Mouse (Mus musculus): ENCODE data around the gene Dis3l2. TPM values are rescaled to one million over a fixed set of nuclear protein-coding genes. Genes with fewer than 3 reads are reported as not detected.

Dis3l2 gene
- polyA plus RNA-seq, 1 experiment from 2014 or later, result 13.5 TPM

DNA sequence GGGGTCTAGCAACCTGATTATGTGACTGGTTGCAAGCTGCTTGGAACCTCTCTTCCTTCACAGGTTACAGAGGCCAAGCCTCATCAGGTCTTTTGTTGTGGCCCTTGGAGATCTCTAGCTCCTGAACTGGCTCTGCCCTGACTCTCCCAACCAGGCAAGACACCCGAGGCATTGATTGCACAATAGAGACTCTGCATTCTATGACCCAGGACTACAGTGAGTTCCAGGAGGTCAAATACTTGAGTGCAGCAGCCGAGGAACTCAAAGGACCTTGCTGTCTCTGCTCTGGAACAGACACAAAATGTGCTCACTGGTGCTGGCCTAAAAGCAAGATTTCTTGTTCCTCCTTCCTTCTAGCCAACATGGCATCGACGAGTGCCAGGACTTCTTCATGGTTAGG lies 382.6 kb downstream of the Dis3l2 start:
- H3K27me3 ChIP-seq (replicated peaks; ENCODE audit: insufficient read depth, low read length), result no peaks in the 10 kb centered on the region
- H3K4me2 ChIP-seq (replicated peaks; ENCODE audit: low read depth, low read length), result no peak overlapping the region
- H3K27ac ChIP-seq (ENCODE audit: low read length), result no peak overlapping the region
- ATAC-seq, result no peak
- H3K4me1 ChIP-seq (ENCODE audit: insufficient read depth, low read depth, low read length), result no peaks in the 10 kb centered on the region
- DNase-seq (ENCODE audit: low spot score), result no peak
- TF ChIP-seq CTCF (IDR thresholded peaks at IDR 0.05) (no peak), EP300 (IDR thresholded peaks at IDR 0.05) (no peak)
- H3K9me3 ChIP-seq (ENCODE audit: low read length), result no peaks in the 10 kb centered on the region
- no peak overlapping the region for H3K9ac ChIP-seq (replicated peaks; ENCODE audit: low read depth)
- no peak overlapping the region for H3K4me3 ChIP-seq (ENCODE audit: low read depth, low read length)
- 47% methylated on average over 4 of the region's 4 CpGs for WGBS
- H3K36me3 ChIP-seq (ENCODE audit: insufficient read depth, low read length), result no peaks in the 10 kb centered on the region

GRCm38 (mm10) chr1:87086964-87087363 lies 383.4 kb downstream of the Dis3l2 start:
- no peak overlapping the region for H3K27ac ChIP-seq (ENCODE audit: low read length)
- no peaks in the 10 kb centered on the region for H3K9me3 ChIP-seq (ENCODE audit: low read length)
- no peaks in the 10 kb centered on the region for H3K4me1 ChIP-seq (ENCODE audit: insufficient read depth, low read depth, low read length)
- H3K36me3 ChIP-seq (ENCODE audit: insufficient read depth, low read length), result no peaks in the 10 kb centered on the region
- no peak for ATAC-seq
- no peak overlapping the region for H3K4me2 ChIP-seq (replicated peaks; ENCODE audit: low read depth, low read length)
- no peak overlapping the region for H3K9ac ChIP-seq (replicated peaks; ENCODE audit: low read depth)
- no peak overlapping the region for H3K4me3 ChIP-seq (ENCODE audit: low read depth, low read length)
- TF ChIP-seq CTCF (IDR thresholded peaks at IDR 0.05) (peak; percentile 41), EP300 (IDR thresholded peaks at IDR 0.05) (no peak)
- no peak for DNase-seq (ENCODE audit: low spot score)
- 75% methylated on average over 17 of the region's 17 CpGs for WGBS
- no peaks in the 10 kb centered on the region for H3K27me3 ChIP-seq (replicated peaks; ENCODE audit: insufficient read depth, low read length)

DNA sequence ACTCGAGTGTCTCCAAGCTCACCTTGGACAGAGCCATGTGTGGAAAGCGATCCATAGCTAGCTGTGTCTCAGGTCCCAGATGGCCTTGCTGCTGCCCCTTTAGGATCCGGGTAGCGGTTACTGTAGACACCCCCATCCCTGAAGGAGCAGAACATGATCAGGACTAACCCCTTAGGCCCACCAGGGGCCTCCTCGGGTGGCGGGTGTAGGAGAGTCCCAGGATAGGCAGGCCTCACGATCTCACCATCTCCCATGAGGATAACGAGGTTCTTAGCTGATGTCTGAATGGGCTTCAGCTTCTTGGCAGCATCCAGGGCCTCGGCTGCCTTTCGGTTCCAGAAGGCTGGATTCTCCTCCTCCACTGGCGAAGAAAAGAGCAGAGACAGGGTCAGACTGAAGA lies 385.6 kb downstream of the Dis3l2 start:
- TF ChIP-seq CTCF (IDR thresholded peaks at IDR 0.05) (no peak), EP300 (IDR thresholded peaks at IDR 0.05) (no peak)
- WGBS, result 85% methylated on average over 11 of the region's 11 CpGs
- DNase-seq (ENCODE audit: low spot score) (no peak), ATAC-seq (no peak)
- Histone ChIP-seq H3K4me1 (ENCODE audit: insufficient read depth, low read depth, low read length) (no peaks in the 10 kb centered on the region), H3K9ac (replicated peaks; ENCODE audit: low read depth) (no peak overlapping the region), H3K4me2 (replicated peaks; ENCODE audit: low read depth, low read length) (no peak overlapping the region), H3K4me3 (ENCODE audit: low read depth, low read length) (no peak overlapping the region), H3K27ac (ENCODE audit: low read length) (no peak overlapping the region), H3K9me3 (ENCODE audit: low read length) (no peaks in the 10 kb centered on the region), H3K27me3 (replicated peaks; ENCODE audit: insufficient read depth, low read length) (no peaks in the 10 kb centered on the region), H3K36me3 (ENCODE audit: insufficient read depth, low read length) (no peaks in the 10 kb centered on the region)

DNA sequence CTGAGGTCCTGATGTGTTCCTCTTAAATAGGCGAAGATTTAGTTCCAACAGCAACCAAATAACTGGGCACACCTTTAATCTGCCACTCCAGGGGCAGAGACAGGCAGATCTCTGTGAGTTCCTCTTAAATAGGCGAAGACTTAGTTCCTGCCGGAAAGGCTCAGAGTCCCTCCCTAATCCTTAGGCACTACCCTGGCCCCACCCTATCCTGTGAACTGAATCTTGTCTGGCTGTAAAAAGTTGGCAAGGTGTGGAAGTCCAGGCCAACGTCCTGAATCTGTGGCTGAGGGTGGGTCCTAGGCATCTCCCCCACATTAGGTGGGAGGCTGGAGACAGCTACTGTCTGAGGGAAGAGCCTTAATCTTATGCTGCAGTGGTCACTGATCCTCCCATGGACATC lies 386.2 kb downstream of the Dis3l2 start, which contains the start of gene Alppl2:
TSS of gene Alppl2 (minus strand) at position 101 of the 400 bp plus-strand sequence.
- H3K27me3 ChIP-seq (replicated peaks; ENCODE audit: insufficient read depth, low read length), result no peaks in the 10 kb centered on the region
- no peaks in the 10 kb centered on the region for H3K4me1 ChIP-seq (ENCODE audit: insufficient read depth, low read depth, low read length)
- no peaks in the 10 kb centered on the region for H3K36me3 ChIP-seq (ENCODE audit: insufficient read depth, low read length)
- H3K4me3 ChIP-seq (ENCODE audit: low read depth, low read length), result no peak within 1 kb of the TSS
- no peak within 1 kb of the TSS for H3K9ac ChIP-seq (replicated peaks; ENCODE audit: low read depth)
- ATAC-seq, result no peak
- no peaks in the 10 kb centered on the region for H3K9me3 ChIP-seq (ENCODE audit: low read length)
- DNase-seq (ENCODE audit: low spot score), result no peak
- WGBS, result 77% methylated on average over 4 of the region's 4 CpGs
- TF ChIP-seq EP300 (IDR thresholded peaks at IDR 0.05) (no peak), CTCF (IDR thresholded peaks at IDR 0.05) (no peak)
- no peak within 1 kb of the TSS for H3K27ac ChIP-seq (ENCODE audit: low read length)
- H3K4me2 ChIP-seq (replicated peaks; ENCODE audit: low read depth, low read length), result no peak within 1 kb of the TSS

- Histone ChIP-seq H3K27ac (ENCODE audit: low read length) (no peak overlapping the region), H3K36me3 (ENCODE audit: insufficient read depth, low read length) (no peaks in the 10 kb centered on the region), H3K9ac (replicated peaks; ENCODE audit: low read depth) (no peak overlapping the region), H3K4me1 (ENCODE audit: insufficient read depth, low read depth, low read length) (no peaks in the 10 kb centered on the region), H3K27me3 (replicated peaks; ENCODE audit: insufficient read depth, low read length) (no peaks in the 10 kb centered on the region), H3K9me3 (ENCODE audit: low read length) (no peaks in the 10 kb centered on the region), H3K4me2 (replicated peaks; ENCODE audit: low read depth, low read length) (no peak overlapping the region), H3K4me3 (ENCODE audit: low read depth, low read length) (no peak overlapping the region)
- no peak for ATAC-seq
- WGBS, result 71% methylated on average over 8 of the region's 8 CpGs
- no peak for DNase-seq (ENCODE audit: low spot score)
- no peak for TF ChIP-seq CTCF (IDR thresholded peaks at IDR 0.05)
- TF ChIP-seq EP300 (IDR thresholded peaks at IDR 0.05), result no peak
Observed at GRCm38 (mm10) chr1:87095642-87096041, 392.0 kb downstream of the Dis3l2 start.

GRCm38 (mm10) chr1:87098358-87098975 lies 394.9 kb downstream of the Dis3l2 start:
- DNase-seq (ENCODE audit: low spot score) (peak; percentile 55), ATAC-seq (peak; percentile 80)
- Histone ChIP-seq H3K36me3 (ENCODE audit: insufficient read depth, low read length) (no peaks in the 10 kb centered on the region), H3K9me3 (ENCODE audit: low read length) (no peaks in the 10 kb centered on the region), H3K4me3 (ENCODE audit: low read depth, low read length) (no peak overlapping the region), H3K27me3 (replicated peaks; ENCODE audit: insufficient read depth, low read length) (no peaks in the 10 kb centered on the region), H3K27ac (ENCODE audit: low read length) (no peak overlapping the region), H3K4me1 (ENCODE audit: insufficient read depth, low read depth, low read length) (no peaks in the 10 kb centered on the region), H3K9ac (replicated peaks; ENCODE audit: low read depth) (no peak overlapping the region), H3K4me2 (replicated peaks; ENCODE audit: low read depth, low read length) (0 out of 2 replicates have a peak overlapping the region, but pooled peaks have one; percentile 25)
- TF ChIP-seq CTCF (IDR thresholded peaks at IDR 0.05), result peak; percentile 84
- TF ChIP-seq EP300 (IDR thresholded peaks at IDR 0.05), result no peak
- WGBS, result 16% methylated on average over 30 of the region's 30 CpGs

Other genes with a start within 250 kb of the Dis3l2 start
- gene Ptma, start 177.1 kb upstream of the Dis3l2 start, polyA plus RNA-seq (2015; fragmentation: Nextera tagmentation; extraction: Ambion mirVana), result 1,264 and 1,361 TPM in 2 replicates
- gene Pde6d, start 121.2 kb upstream of the Dis3l2 start, polyA plus RNA-seq (2015; fragmentation: Nextera tagmentation; extraction: Ambion mirVana), result 43.4 and 50.4 TPM in 2 replicates
- gene Cops7b, start 120.9 kb upstream of the Dis3l2 start, polyA plus RNA-seq (2015; fragmentation: Nextera tagmentation; extraction: Ambion mirVana), result 18.0 and 19.3 TPM in 2 replicates
- 4.0 and 4.6 TPM in 2 replicates for gene Nppc, start 33.2 kb upstream of the Dis3l2 start, polyA plus RNA-seq (2015; fragmentation: Nextera tagmentation; extraction: Ambion mirVana)

All from lung, postnatal 0 days (tissue).